Mouse (Mus musculus) layer of hippocampus, postnatal 25 days (tissue): ENCODE measurements around the gene Hdac5. TPM values are rescaled to one million over a fixed set of nuclear protein-coding genes. Genes with fewer than 3 reads are reported as not detected.
A peak's percentile ranks its signal among the peaks of the same experiment; 100 is the strongest.

ENCODE experiments used
- DNase-seq, 2 experiments: peaks; one replicate each; pipeline ENCODE4 v3.0.0; 2022; ENCODE audit warnings: mixed read lengths in 2 of 2, low spot score in 1 of 2; ENCODE audit errors: extremely low spot score in 1 of 2
- total RNA-seq, 2 experiments: library from RNA; stranded (reverse); gene quantifications; 2 replicates each; pipeline ENCODE4 v1.2.3; 2021

Hdac5 gene
- total RNA-seq, result 100 to 1,000 TPM; 218 to 242 TPM

DNA sequence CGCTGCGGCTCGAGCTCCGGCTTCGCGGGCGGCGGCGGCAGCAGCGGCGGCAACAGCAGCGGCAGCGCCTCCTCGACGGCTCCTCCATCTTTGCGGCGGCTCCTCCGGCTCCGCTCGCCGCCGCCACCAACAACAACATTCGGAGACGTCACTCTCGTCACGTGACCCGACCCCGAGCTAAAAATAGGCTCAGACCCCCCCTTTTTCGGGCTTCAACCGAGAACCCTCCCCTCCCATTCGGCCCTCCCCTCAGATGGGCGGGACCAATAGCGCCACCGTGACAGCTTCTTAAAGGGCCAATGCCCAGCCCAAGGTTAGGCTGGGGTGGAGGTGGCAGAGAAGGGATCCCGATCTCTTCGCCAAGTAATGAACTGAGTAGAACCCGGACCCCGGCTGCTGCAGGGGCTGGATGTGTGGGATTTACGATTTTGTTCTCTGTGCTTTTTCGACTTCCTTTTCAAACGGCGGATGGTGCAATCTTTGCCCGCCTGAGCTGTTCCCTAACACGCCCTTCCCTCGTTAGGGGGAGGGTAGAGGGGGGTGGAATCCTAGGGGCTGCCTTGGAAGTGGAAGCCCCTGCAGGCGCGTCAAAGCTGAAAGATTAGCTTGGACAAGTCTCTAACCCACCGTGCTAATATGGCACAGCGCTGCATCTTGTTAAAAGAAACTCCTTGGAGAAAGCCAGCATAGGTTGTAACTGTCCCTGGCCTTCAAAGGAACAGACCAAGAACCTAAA, at the start of gene Hdac5:
Gene Hdac5, minus strand, starts transcription at position 161 of the 736 bp plus-strand sequence.
- peak; percentile 86 to 89 for DNase-seq

GRCm38 (mm10) chr11:102279595-102279994, 49.6 kb upstream of the Hdac5 start:
- DNase-seq, result no peak

- no peak for DNase-seq
These were observed 47.8 kb upstream of the Hdac5 start for GRCm38 (mm10) chr11:102277754-102278153.

- peak in 1 of 2 experiments; percentile 18 for DNase-seq
These were observed 46.5 kb upstream of the Hdac5 start for GRCm38 (mm10) chr11:102276411-102276915.

GRCm38 (mm10) chr11:102268520-102269244, 38.7 kb upstream of the Hdac5 start, which contains the start of gene Asb16:
TSS of gene Asb16 (plus strand) at chr11:102268743.
- DNase-seq, result no peak

- peak; percentile 42 to 63 for DNase-seq
These were observed 37.5 kb upstream of the Hdac5 start for GRCm38 (mm10) chr11:102267480-102267879.

DNA sequence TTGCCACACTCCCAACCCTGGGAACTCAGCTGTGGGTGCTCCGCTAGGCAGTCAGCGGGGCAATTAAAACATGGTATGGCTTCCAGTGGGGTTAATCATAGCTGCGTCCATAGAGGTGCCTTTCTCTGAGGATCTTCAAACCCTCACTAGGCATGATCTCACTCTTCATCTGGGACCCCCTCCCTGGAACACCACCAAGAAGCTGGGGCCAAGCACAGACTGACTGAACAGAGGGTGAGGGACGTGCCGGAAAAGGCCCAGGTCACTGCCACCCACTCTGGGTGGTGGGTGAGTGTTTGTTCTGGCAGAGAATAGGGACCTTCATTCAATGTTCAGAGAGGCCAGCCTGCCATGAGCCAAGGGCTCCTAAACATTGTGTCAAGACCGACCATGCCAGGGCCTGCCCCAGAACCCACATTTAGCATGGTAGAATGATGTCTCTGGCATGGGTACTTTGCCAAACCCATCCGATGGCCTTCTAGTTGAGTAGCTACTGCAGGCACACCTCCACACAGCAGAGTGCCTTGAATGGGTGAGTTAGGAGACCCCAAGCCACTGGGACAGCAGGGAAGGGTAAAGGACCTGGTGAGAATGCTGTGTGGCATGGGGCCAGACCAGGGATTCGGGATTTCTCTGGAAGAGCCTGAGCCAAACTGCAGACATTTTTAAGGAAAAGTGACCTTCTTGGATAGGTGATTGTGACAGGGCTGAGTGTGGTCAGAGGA, 36.8 kb upstream of the Hdac5 start:
- no peak for DNase-seq

DNA sequence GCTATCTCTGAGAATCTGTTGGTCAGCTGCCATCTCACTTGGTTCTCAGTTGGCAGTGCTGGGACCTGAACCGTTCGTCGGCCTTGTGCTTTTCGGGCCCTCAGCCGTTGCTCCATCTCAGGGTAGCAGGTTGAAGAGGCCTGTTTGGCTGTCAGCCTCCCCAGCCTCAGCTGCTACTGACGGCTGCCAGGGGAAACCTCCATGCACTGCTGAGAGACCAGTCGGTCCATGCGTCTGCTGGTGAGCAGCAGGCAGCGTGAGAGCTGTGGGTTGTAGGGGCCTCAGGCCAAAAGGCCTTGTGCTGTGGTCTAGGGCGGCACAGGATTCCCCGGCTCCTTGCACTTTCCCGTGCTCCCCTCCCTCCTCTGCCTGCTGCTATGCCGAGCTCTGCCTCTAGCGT, 35.9 kb upstream of the Hdac5 start:
- DNase-seq, result no peak

DNA sequence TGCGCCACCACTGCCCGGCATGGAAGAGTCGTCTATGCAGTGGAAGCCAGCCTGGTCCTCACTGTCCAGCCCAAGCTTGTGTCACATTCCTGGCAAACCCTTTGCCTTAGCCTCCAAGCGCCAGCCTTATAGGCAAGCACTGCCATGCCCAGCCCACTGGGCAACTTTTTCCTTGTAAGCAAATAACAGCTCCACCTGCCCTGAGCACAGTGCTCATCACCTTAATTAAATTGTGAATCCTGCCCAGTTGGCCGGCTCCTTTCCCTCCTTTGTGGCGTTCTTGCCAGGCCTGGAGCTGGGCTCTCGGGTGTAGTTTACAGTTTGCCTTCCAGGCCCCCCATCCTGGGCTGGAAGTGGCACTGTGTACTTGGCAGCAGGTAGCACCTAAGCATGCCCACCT, 33.2 kb upstream of the Hdac5 start:
- DNase-seq, result no peak

DNA sequence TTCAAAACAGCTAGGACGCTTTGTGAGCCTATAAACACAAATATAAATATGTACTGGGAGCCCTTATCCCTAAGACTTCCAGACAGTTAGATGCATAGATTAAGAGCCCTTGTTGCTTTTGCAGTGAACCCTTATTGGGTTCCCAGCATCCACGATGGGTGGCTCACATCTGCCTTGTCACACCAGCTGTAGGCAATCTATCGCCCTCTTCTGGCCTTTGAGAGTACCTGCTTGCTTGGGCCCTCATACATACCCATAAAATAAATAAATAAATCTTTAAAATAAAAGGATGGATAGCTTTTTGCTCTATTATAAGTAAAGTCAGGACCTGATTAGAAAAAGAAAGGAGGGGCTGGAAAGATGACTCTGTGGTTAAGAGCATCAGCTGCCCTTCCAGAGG, 28.6 kb upstream of the Hdac5 start:
- DNase-seq, result no peak

DNA sequence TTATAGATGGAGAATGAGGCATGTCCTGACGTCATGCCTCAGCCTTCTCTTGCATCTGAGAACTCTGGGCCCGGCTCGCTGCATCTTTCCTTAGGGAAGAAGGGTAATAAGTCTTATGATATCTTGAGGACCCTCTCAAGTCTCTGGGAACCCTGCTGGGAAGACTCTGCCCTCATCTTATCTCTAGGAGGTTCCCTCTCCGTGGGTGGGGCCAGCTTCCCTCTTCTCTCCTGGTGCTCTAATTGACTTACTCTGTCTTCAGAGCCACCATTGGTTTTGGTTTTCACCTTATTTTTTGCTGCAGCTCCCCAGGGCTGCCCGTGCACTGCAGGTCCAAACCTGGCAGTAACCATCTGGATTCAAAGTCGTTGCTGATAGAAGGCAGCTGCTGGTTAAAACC, 28.1 kb upstream of the Hdac5 start:
- DNase-seq, result no peak

- no peak for DNase-seq
These were observed 27.5 kb upstream of the Hdac5 start for GRCm38 (mm10) chr11:102257514-102257913.

DNA sequence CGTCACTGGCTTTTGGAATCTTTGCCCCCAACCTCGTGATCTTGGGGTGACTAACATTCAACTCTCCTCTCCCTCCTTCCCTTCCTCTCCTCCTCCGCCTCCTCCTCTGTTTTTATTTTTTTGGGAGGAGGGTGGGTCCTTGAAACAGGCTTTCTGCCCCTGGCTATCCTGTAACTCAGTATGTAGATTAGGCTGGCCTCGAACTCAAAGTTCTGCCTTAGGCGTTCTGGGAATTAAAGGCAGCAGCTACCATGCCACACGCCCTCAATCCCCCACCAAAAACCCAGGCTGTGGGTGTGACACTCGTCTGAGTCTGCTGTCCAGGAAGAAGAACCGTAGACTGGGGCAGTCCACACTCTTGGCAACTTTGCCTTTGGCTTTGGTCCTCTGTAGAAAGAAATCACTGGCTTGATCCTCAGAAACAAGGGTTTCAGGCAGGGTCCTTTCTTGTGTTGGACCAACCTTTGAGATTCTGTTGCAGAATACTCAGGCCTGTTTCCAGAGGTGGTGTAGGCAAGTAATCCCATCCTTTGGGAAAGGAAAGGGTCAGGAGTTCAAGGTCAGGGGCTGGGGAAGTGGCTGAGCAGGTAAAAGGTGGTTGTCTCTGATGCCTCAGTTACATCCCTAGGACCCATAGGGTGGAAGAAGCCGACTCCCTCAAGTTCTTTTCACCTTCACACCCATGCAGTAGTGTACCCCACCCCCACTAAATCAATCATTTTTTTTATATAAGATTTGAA, 19.6 kb upstream of the Hdac5 start:
- no peak for DNase-seq

GRCm38 (mm10) chr11:102248630-102249230, 18.8 kb upstream of the Hdac5 start, which contains the start of gene BC030867:
TSS of gene BC030867 (plus strand) at chr11:102248882.
- peak; percentile 90 to 99 for DNase-seq

GRCm38 (mm10) chr11:102246871-102247270, 16.9 kb upstream of the Hdac5 start:
- no peak for DNase-seq

GRCm38 (mm10) chr11:102246273-102246635, 16.3 kb upstream of the Hdac5 start:
- no peak for DNase-seq

DNA sequence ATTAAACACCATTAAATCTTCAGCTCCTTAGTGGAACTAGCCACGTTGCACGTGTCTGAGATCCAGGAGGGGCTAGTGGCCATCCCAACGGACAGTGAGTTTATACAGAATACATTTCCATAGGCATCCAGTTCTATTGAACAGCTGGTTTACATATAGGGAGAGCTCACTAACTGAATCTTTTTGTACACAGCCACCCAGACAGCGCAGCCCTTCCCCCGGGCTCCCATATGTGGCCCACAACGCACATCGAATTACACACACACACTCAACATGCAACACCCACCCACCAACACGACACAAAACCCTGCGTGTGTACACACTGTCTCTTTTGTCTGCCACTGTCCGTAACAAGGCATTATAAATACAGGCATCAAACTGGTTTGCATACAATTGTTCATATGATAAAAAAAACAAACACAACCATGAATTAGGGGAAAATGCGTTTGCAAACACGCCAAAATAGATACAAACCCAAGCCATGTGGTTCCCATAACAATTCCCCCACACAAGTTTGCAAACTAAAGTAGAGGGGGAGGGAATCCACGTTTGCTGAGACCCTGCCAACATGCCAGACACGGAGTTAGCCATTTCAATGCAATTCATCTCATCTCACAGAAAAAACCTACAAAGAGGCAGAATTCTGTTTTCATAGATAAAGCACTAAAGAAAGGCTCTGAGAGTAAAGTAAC, 15.8 kb upstream of the Hdac5 start:
- no peak for DNase-seq

GRCm38 (mm10) chr11:102244926-102245449, 15.0 kb upstream of the Hdac5 start:
- peak; percentile 44 to 60 for DNase-seq

DNA sequence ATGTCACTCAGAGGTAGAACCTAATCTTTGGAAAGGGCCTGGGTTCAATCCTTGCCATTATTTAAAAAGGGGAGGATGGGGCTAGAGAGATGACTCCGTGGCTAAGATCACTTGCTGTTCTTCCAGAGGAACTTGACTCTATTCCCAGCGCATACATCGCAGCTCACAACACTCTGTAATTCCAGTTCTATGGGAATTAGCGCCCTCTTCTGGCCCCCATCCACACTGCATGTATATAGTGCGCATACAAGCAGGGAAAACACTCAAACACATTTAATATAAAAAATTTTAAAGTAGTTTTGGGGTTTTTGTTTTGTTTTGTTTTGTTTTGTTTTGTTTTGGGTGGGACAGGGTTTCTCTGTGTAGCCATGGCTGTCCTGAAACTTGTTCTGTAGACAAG, 11.9 kb upstream of the Hdac5 start:
- no peak for DNase-seq
